Mouse (Mus musculus): Measurements from ENCODE around the gene Hoxa2. TPM values are rescaled to one million over a fixed set of nuclear protein-coding genes. Genes with fewer than 3 reads are reported as not detected.

Gene Hoxa2
- total and polyA plus RNA-seq, 3 experiments, result 0.26 TPM; not detected in 2

DNA sequence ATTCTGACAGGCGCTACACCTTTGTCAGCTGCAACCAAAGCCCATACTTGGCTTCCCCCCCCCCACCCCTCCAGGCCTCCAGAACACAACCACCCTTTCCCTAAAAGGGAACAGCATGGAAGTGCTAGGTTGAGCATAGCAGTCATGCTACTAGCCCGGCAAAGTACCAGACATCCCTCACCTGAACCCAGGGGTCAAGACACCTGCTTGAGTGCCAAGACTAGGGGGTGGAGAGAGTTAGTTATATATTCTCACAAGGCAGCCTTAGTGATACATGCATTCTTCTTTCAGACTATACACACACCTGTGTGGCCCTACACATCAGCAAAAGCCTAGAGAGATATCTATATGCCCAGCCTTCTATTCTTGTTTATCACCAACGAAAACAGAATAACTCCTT is 21.2 kb upstream of the Hoxa2 start:
- no peak overlapping the region for H3K4me2 ChIP-seq (ENCODE audit: insufficient read depth, low read depth, poor library complexity, severe bottlenecking)
- in situ Hi-C loops (cut with MboI; ENCODE audit: low pct_ligation_motif_present, low pct_unique_long_range_greater_than_20kb, low sequenced_read_pairs), result no loop called here
- no peaks in the 10 kb centered on the region for H3K79me2 ChIP-seq (replicated peaks; ENCODE audit: control insufficient read depth, extremely low read depth, insufficient read depth, poor library complexity, severe bottlenecking)
- no peak overlapping the region for H3K9ac ChIP-seq (ENCODE audit: insufficient read depth, low read depth)
- no peaks in the 10 kb centered on the region for H3K9me3 ChIP-seq (replicated peaks; ENCODE audit: low read length)
- TF ChIP-seq RAD21 (IDR thresholded peaks at IDR 0.05; ENCODE audit: low read depth, low read length) (no peak), ETS1 (conservative IDR thresholded peaks at IDR 0.05; ENCODE audit: low read depth, low read length) (no peak), JUND (conservative IDR thresholded peaks at IDR 0.05; ENCODE audit: low read depth, low read length) (no peak), MXI1 (IDR thresholded peaks at IDR 0.05; ENCODE audit: low read depth, low read length) (no peak), ZC3H11A (IDR thresholded peaks at IDR 0.05; ENCODE audit: low read depth, low read length) (no peak), SMC3 (IDR thresholded peaks at IDR 0.05; ENCODE audit: low read depth, low read length) (no peak), USF2 (conservative IDR thresholded peaks at IDR 0.05; ENCODE audit: low read depth, low read length) (no peak), SIN3A (IDR thresholded peaks at IDR 0.05; ENCODE audit: low read length) (no peak), E2F4 (IDR thresholded peaks at IDR 0.05; ENCODE audit: insufficient replicate concordance, low read depth, low read length) (no peak), NELFE (IDR thresholded peaks at IDR 0.05; ENCODE audit: low read depth, low read length) (no peak), ELF1 (IDR thresholded peaks at IDR 0.05; ENCODE audit: low read depth, low read length) (no peak)
- no peaks in the 10 kb centered on the region for H3K4me1 ChIP-seq (ENCODE audit: control insufficient read depth in 1 of 2, insufficient read depth in 2 of 2)
- DNase-seq (ENCODE audit: extremely low read depth), result no peak
- peaks cover 0 to 2% of the 10 kb centered on the region in 2 experiments for H3K36me3 ChIP-seq (replicated peaks in 1 of 2; ENCODE audit: control insufficient read depth in 1 of 2, insufficient read depth in 1 of 2, low read length in 1 of 2)
- H3K27me3 ChIP-seq (replicated peaks), result no peaks in the 10 kb centered on the region
- H3K27ac ChIP-seq (ENCODE audit: insufficient read depth, low read depth), result no peak overlapping the region
- dilution Hi-C loops (cut with MboI; ENCODE audit: extremely low pct_ligation_motif_present, extremely low pct_unique_long_range_greater_than_20kb, low sequenced_read_pairs), result no loop called here
- no peak overlapping the region for H3K4me3 ChIP-seq (replicated peaks in 1 of 3; ENCODE audit: low read depth in 2 of 3, low read length in 2 of 3, poor library complexity in 1 of 3)

DNA sequence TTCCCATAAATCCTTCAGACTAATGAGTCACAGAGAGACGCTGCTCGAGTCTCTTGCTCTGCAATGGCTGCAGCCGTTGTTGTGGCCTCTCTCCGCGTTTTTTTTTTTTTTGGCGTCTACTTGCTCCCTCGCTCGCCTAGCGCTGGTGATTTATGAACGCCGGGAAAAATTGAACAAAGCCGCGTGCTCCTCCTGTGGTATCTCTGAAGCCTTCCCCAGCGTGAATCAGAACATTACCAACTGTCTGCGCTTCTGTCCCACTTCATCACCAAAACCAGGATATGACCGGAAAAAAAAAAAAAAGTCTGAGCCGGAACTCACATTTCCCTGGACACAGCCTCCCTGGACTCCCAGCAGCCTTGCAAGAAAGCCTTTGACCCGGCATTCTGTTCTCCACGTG is 20.6 kb upstream of the Hoxa2 start:
- TF ChIP-seq KAT2A (IDR thresholded peaks at IDR 0.05; ENCODE audit: insufficient replicate concordance, low read length) (no peak), E2F4 (IDR thresholded peaks at IDR 0.05; ENCODE audit: insufficient replicate concordance, low read depth, low read length) (no peak), PAX5 (IDR thresholded peaks at IDR 0.05; ENCODE audit: low read length) (no peak), NELFE (IDR thresholded peaks at IDR 0.05; ENCODE audit: low read depth, low read length) (no peak), ZMIZ1 (IDR thresholded peaks at IDR 0.05; ENCODE audit: low read depth, low read length) (no peak), POLR2AphosphoS2 (IDR thresholded peaks at IDR 0.05; ENCODE audit: low read depth, low read length) (no peak), MAX (IDR thresholded peaks at IDR 0.05; ENCODE audit: low read length) (no peak), ZC3H11A (IDR thresholded peaks at IDR 0.05; ENCODE audit: low read depth, low read length) (no peak), UBTF (IDR thresholded peaks at IDR 0.05; ENCODE audit: low read depth, low read length) (no peak), IRF4 (IDR thresholded peaks at IDR 0.05; ENCODE audit: low read depth, low read length) (no peak), EP300 (IDR thresholded peaks at IDR 0.05; ENCODE audit: low read length) (no peak), TCF12 (IDR thresholded peaks at IDR 0.05; ENCODE audit: low read depth, low read length) (no peak), NRF1 (IDR thresholded peaks at IDR 0.05; ENCODE audit: low read depth, low read length) (no peak), POLR2A (IDR thresholded peaks at IDR 0.05; ENCODE audit: low read depth, low read length) (no peak)
- Histone ChIP-seq H3K9ac (ENCODE audit: insufficient read depth, low read depth) (no peak overlapping the region), H3K4me1 (ENCODE audit: control insufficient read depth in 1 of 2, insufficient read depth in 2 of 2) (no peaks in the 10 kb centered on the region), H3K27me3 (replicated peaks) (no peaks in the 10 kb centered on the region), H3K36me3 (replicated peaks in 1 of 2; ENCODE audit: control insufficient read depth in 1 of 2, insufficient read depth in 1 of 2, low read length in 1 of 2) (peaks cover 0 to 2% of the 10 kb centered on the region in 2 experiments), H3K4me2 (ENCODE audit: insufficient read depth, low read depth, poor library complexity, severe bottlenecking) (no peak overlapping the region), H3K4me3 (replicated peaks in 1 of 3; ENCODE audit: low read depth in 2 of 3, low read length in 2 of 3, poor library complexity in 1 of 3) (no peak overlapping the region), H3K9me3 (replicated peaks; ENCODE audit: low read length) (no peaks in the 10 kb centered on the region), H3K79me2 (replicated peaks; ENCODE audit: control insufficient read depth, extremely low read depth, insufficient read depth, poor library complexity, severe bottlenecking) (no peaks in the 10 kb centered on the region), H3K27ac (ENCODE audit: insufficient read depth, low read depth) (no peak overlapping the region)
- dilution Hi-C loops (cut with MboI; ENCODE audit: extremely low pct_ligation_motif_present, extremely low pct_unique_long_range_greater_than_20kb, low sequenced_read_pairs) (no loop called here), in situ Hi-C loops (cut with MboI; ENCODE audit: low pct_ligation_motif_present, low pct_unique_long_range_greater_than_20kb, low sequenced_read_pairs) (no loop called here)
- DNase-seq (ENCODE audit: extremely low read depth), result no peak
